Mouse (Mus musculus): Measurements from ENCODE around the gene Nagpa.
"Not testable (repeated sequence)": the region's sequence is repeated elsewhere in the genome, so short reads cannot be mapped to it uniquely, and the experiment has no call there.

Gene Nagpa

DNA sequence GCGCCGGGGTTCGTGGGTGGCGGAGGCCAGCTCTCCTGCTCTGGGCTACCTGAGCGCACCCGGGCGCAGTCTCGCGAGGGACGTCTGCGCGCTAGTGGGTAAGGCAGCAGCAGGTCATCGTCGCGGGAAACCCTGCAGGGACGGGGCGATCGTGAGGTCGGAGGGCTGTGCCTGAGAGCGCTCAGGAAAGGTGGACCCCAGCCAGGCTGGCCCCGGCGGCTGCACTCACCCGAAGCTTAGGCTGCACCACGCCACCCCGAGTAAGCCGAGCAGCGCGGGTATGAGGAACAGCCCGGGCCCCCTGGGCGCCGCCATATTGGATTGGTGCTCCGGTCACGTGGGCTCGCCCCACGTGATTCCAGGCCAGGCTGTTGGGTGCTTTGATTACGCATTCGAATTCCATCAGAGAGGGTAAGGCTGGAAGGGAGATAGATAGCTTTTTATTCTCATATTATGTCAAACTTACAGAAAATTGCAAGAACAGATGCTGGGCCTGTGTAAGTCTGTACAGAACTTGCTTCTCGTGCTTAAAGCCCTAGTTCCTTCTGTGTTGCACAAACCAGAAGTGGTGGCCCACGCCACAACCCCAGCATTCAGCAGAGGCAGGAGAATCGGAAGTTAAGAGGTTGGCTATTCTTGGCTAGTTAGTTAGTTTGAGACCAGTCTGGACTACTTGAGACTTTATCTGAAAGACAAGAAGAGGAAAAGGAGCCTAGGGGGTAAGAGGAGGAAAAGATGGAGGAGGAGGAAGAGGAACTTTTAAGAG, at the start of gene Nagpa:
Gene Nagpa (minus strand): TSS at position 345 of the 766 bp plus-strand sequence.
- DNase-seq (ENCODE audit: low spot score in 2 of 2), result peak; percentile 92 to 94

GRCm38 (mm10) chr16:5252260-5252659, 48.4 kb upstream of the Nagpa start:
- no peak for DNase-seq (ENCODE audit: low spot score in 2 of 2)

DNA sequence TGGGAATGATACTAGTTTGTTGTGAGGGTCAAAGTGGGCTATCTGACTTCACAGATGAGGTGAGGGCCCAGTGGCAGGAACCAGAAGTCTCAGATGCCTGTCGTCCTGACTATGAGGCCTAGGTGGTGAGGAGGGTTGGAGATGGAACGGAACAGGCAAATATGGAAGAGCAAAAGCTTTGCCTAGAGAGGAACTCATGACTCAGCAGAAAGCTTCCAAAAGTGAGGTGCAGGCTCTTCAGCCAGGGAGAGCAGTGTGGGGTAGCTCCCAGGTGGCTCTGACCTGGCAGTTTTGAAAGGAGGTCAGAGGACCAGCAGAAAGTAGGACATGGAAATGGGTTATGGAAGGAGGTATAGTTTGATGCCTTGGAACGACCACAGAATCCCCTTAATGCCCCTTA, 47.1 kb upstream of the Nagpa start:
- DNase-seq (ENCODE audit: low spot score in 2 of 2), result peak in 1 of 2 experiments; percentile 9

DNA sequence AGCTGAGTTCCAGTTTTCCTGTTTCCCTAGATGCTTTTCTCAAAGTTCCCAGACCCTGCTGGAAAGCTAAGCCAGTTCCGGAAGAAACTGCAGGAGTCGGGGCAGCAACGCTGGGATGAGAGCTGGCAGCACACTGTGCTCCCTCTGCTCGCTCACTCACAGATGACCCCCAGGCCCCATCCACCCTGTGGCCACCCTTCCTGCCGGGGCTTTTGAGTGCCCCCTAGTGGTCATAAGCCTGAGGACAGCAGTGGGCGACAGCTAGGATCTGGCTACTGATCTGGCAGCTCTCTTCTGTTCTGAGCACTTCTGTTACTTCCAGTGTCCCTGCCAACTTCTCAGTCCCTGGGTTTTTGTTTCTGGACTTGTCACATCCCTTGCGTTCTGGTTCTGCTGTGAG, 40.6 kb upstream of the Nagpa start:
- peak; percentile 53 to 72 for DNase-seq (ENCODE audit: low spot score in 2 of 2)

- DNase-seq (ENCODE audit: low spot score in 2 of 2), result no peak
These were observed 39.1 kb upstream of the Nagpa start for GRCm38 (mm10) chr16:5242882-5243281.

DNA sequence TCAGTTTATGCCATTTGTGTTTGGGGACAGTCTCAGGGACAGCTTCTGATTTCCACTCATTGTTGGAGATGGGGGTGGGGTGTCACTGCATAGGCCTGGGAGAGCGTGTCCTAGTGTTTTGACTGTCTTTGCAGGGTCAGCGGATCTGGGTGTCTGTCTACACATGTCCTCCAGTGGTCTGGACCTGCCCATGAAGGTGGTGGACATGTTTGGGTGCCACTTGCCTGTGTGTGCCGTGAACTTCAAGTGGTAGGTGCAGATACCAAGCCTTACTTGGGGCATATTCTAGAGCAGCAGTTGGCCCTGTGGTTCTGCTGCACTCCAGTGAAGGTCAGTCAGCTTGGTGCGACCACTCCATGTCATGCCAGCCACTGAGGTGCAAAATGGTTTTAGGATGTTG, 38.5 kb upstream of the Nagpa start:
- no peak for DNase-seq (ENCODE audit: low spot score in 2 of 2)

GRCm38 (mm10) chr16:5233418-5234313, 29.9 kb upstream of the Nagpa start, which contains the start of gene Alg1:
Gene Alg1, plus strand, starts transcription at chr16:5233621.
- DNase-seq (ENCODE audit: low spot score in 2 of 2), result peak; percentile 96 to 97

DNA sequence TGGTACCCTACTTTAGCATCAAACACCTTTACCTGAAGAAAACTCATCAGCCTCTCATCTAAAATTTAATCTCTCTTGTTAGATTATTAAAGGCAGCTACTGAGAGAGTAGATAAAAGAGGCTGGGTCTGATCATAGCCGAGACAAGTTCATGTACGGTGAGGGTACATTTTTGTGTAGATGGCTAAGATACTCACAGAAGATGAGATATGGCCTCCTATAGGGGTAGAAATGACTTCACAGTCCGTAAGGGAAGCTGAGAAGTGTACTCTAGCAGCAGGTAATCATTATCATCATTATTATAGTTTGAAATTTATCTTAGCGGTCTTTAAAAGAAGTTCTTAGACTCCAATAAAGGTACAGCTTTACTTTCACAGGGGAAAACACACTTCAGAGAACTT, 29.2 kb upstream of the Nagpa start:
- DNase-seq (ENCODE audit: low spot score in 2 of 2), result no peak

GRCm38 (mm10) chr16:5228103-5228502, 24.3 kb upstream of the Nagpa start:
- DNase-seq (ENCODE audit: low spot score in 2 of 2), result not testable (repeated sequence)

- not testable (repeated sequence) for DNase-seq (ENCODE audit: low spot score in 2 of 2)
These were observed 23.7 kb upstream of the Nagpa start for GRCm38 (mm10) chr16:5227501-5227900.

- not testable (repeated sequence) for DNase-seq (ENCODE audit: low spot score in 2 of 2)
These were observed 22.7 kb upstream of the Nagpa start for GRCm38 (mm10) chr16:5226534-5226933.

DNA sequence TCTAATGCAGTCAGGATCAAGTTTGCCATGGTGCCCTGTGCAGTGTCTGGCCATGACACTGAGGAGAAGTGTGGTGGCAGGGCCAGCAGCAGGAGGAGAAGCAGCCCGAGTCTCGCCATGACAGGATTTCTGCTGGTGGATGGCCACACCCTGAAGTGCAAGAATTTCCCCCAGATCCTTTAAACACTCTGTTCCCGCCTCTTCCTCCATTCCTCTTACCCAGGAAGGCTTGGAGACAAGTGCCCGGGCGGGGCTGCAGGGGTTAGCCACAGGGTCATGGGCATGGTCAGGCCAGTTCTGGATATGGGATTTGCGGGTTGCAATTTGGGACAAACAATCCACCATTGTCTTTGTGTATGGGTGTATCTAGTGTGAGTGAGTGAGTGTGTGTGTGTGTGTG, 18.3 kb upstream of the Nagpa start, which contains the start of gene AU021092:
Gene AU021092 (minus strand): TSS at position 160 of the 400 bp plus-strand sequence.
- no peak for DNase-seq (ENCODE audit: low spot score in 2 of 2)

DNA sequence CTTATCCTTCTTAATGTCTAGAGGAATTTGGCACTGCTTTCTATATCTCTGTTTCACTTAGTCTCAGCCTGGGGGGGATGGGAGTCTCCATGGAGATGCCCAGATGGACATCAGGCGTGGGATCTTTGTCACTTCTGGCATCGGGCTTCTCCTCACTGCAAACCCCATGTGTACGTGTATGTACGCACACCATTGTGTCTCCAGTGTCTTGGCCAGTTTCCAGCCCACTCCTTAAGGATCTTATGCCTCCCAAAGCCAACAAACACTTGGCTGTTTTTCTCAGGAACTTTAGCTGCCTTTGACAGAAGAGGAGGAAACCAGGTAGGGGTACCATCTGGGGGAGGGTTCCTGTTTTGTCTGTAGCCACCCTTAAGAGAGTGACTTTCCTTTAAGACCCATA, 17.6 kb upstream of the Nagpa start:
- DNase-seq (ENCODE audit: low spot score in 2 of 2), result no peak

GRCm38 (mm10) chr16:5217341-5218133, 13.7 kb upstream of the Nagpa start:
- no peak for DNase-seq (ENCODE audit: low spot score in 2 of 2)

- DNase-seq (ENCODE audit: low spot score in 2 of 2), result no peak
These were observed 12.9 kb upstream of the Nagpa start for GRCm38 (mm10) chr16:5216686-5217085.

- DNase-seq (ENCODE audit: low spot score in 2 of 2), result no peak
These were observed 10.3 kb upstream of the Nagpa start for GRCm38 (mm10) chr16:5214126-5214525.

- no peak for DNase-seq (ENCODE audit: low spot score in 2 of 2)
These were observed 8.3 kb upstream of the Nagpa start for GRCm38 (mm10) chr16:5212150-5212549.

DNA sequence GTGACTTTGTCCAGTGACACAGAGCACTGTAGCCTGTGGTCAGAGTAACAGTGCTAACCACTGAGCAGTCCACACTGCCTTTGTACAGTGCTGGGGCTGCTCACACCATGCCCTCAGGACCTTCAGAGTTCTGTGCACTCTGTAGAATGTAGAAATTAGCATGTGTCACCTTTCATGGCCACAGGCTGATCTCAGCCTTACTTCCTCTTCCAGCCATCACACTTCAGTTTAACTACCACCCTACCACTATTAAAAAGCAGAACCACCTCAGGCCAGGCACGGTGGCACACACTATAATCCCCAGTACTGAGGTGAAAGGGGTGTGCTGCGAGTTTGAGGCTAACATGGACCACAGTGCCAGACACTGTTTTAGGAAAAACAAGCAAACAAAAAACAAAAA, 6.6 kb upstream of the Nagpa start:
- DNase-seq (ENCODE audit: low spot score in 2 of 2), result no peak

DNA sequence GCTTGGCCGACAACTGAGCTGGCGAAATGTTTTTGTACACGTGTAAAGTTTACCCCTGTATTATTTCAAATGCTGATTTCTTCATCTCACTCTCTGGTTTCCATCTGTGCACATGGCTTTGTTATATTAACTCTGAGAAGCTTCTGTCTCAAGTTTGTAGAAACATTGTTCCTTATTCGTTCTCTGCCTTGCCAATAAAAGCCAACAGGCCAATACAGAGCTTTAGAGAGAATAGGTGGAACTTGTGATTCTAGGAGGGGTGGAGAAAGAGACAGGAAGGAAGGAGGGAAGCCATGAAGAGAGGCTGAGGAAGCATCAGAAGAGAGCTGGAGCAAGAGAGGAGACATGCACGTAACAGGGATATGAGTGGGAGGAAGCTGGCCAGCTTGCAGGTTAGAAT, 2.2 kb upstream of the Nagpa start:
- DNase-seq (ENCODE audit: low spot score in 2 of 2), result no peak

DNA sequence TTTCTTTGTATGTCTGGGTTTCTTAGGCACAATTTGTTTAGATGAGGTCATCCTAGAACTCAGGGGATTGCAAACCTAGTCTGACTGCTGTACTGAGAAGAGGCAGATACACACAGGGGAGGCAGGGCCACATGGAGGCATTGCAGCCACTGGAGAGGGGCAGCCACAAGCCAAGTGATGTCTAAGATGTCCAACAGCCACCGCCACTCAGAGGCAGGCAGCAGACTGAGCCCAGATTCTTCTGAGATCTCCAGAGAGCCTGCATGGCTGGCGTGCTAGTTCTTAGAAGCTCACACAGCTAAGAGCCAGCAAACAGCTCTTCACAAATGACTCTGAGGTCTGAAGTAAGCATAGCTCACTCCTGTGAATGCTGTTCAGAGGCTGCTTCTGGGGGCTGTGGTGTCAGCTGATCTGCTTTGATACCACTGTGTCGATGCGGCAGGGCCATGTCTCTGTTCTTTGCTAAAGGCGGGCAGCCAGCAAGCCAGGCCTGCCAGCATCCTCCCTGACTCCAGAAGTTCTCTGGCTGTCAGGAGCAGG, 1.7 kb upstream of the Nagpa start:
- DNase-seq (ENCODE audit: low spot score in 2 of 2), result no peak

GRCm38 (mm10) chr16:5203200-5203599, 612 bp downstream of the Nagpa start:
- peak in 1 of 2 experiments; percentile 43 for DNase-seq (ENCODE audit: low spot score in 2 of 2)

All from right cerebral cortex, postnatal 10 days (tissue).